Mouse (Mus musculus) liver, embryonic 16.5 days (tissue): Measurements from ENCODE around the gene Apol7a. TPM values are rescaled to one million over a fixed set of nuclear protein-coding genes. Genes with fewer than 3 reads are reported as not detected.

Source experiments
- ATAC-seq: fragments of 200-750 bp; cut with Nextera tagmentation; 2 replicates; pipeline ENCODE4 v1.8.0; 2017; ENCODE audit warnings: low read depth, mild to moderate bottlenecking, moderate number of reproducible peaks, moderate library complexity
- H3K27ac ChIP-seq: fragments of 300-500 bp; sonication (generic); 2 replicates; pipeline ENCODE4 v1.5.1; 2014; ENCODE audit warnings: mild to moderate bottlenecking, low read length
- H3K27me3 ChIP-seq: fragments of 300-500 bp; sonication (generic); 2 replicates; pipeline ENCODE4 v1.6.1; 2014; ENCODE audit warnings: low read depth, low read length, mixed read lengths; ENCODE audit not compliant: control insufficient read depth, insufficient read depth
- H3K36me3 ChIP-seq: fragments of 300-500 bp; sonication (generic); 2 replicates; pipeline ENCODE4 v1.6.1; 2014; ENCODE audit warnings: mild to moderate bottlenecking; ENCODE audit not compliant: control insufficient read depth, insufficient read depth
- H3K4me1 ChIP-seq: fragments of 300-500 bp; sonication (generic); 2 replicates; pipeline ENCODE4 v1.6.1; 2014; ENCODE audit warnings: low read depth, low read length, mixed read lengths; ENCODE audit not compliant: control insufficient read depth
- H3K4me2 ChIP-seq: fragments of 300-500 bp; sonication (generic); 2 replicates; pipeline ENCODE4 v1.6.1; 2014; ENCODE audit warnings: low read depth, low read length, mixed read lengths
- H3K4me3 ChIP-seq: fragments of 300-500 bp; sonication (generic); 2 replicates; pipeline ENCODE4 v1.5.1; 2014; ENCODE audit warnings: low read depth, mild to moderate bottlenecking, low read length
- H3K9ac ChIP-seq: fragments of 300-500 bp; sonication (generic); 2 replicates; pipeline ENCODE4 v1.6.1; 2014; ENCODE audit warnings: low read depth, low read length
- H3K9me3 ChIP-seq: fragments of 300-500 bp; sonication (generic); replicated peaks from 2 replicates; pipeline ENCODE4 v1.6.1; 2016; ENCODE audit warnings: low read length; ENCODE audit not compliant: control insufficient read depth
- WGBS: fragments of 180-500 bp; shearing (Covaris S2); extraction: QIAGEN DNeasy Blood & Tissue Kit; methylation state at CpG from one replicate; pipeline ENCODE4 v1.1.7; 2014; ENCODE audit not compliant: insufficient replicate concordance; 5-methylcytosine and 5-hydroxymethylcytosine counted together
- polyA plus RNA-seq: library from polyadenylated mRNA; unstranded; fragments of >200 nt; fragmentation: Nextera tagmentation; extraction: Ambion mirVana; gene quantifications from 2 replicates; pipeline ENCODE4 v1.2.1, GENCODE M21; 2015

Gene Apol7a
- polyA plus RNA-seq, 1 experiment from 2014 or later, result 7.3 TPM

GRCm38 (mm10) chr15:77366706-77367484, 32.0 kb downstream of the Apol7a start:
- WGBS, result 5% methylated on average over 26 of the region's 26 CpGs
- peak; percentile 53; the same call in 1 of the 2 replicates for ATAC-seq
- H3K9ac ChIP-seq, result no peak overlapping the region

GRCm38 (mm10) chr15:77365700-77366570, 33.0 kb downstream of the Apol7a start:
- Histone ChIP-seq H3K4me1 (no peaks in the 10 kb centered on the region), H3K27me3 (peaks cover 3% of the 10 kb centered on the region; the same call in 1 of the 2 replicates), H3K27ac (no peak overlapping the region), H3K36me3 (no peaks in the 10 kb centered on the region), H3K4me3 (no peak overlapping the region), H3K9me3 (no peaks in the 10 kb centered on the region), H3K9ac (no peak overlapping the region), H3K4me2 (no peak overlapping the region)
- no peak for ATAC-seq
- 47% methylated on average over 9 of the region's 9 CpGs for WGBS

More at GRCm38 (mm10) chr15:77366706-77367484, 32.0 kb downstream of the Apol7a start:
- Histone ChIP-seq H3K27me3 (peaks cover 3% of the 10 kb centered on the region; the same call in 1 of the 2 replicates), H3K9me3 (no peaks in the 10 kb centered on the region), H3K4me1 (no peaks in the 10 kb centered on the region), H3K27ac (peak overlapping the region; percentile 37), H3K4me2 (peak overlapping the region; percentile 41), H3K36me3 (no peaks in the 10 kb centered on the region), H3K4me3 (peak overlapping the region; percentile 13; the same call in 1 of the 2 replicates)

GRCm38 (mm10) chr15:77364026-77364425, 34.9 kb downstream of the Apol7a start:
- ATAC-seq, result no peak
- 40% methylated on average over 3 of the region's 3 CpGs for WGBS

GRCm38 (mm10) chr15:77363578-77363977, 35.3 kb downstream of the Apol7a start:
- no peak overlapping the region for H3K4me3 ChIP-seq
- H3K9me3 ChIP-seq, result no peaks in the 10 kb centered on the region
- H3K9ac ChIP-seq, result no peak overlapping the region
- peaks cover 6% of the 10 kb centered on the region for H3K27me3 ChIP-seq
- no peaks in the 10 kb centered on the region for H3K36me3 ChIP-seq
- H3K4me1 ChIP-seq, result no peaks in the 10 kb centered on the region
- no peak overlapping the region for H3K27ac ChIP-seq
- 49% methylated on average over 6 of the region's 6 CpGs for WGBS
- H3K4me2 ChIP-seq, result no peak overlapping the region
- ATAC-seq, result no peak

More at GRCm38 (mm10) chr15:77364026-77364425, 34.9 kb downstream of the Apol7a start:
- Histone ChIP-seq H3K4me2 (no peak overlapping the region), H3K27me3 (peaks cover 6% of the 10 kb centered on the region), H3K36me3 (no peaks in the 10 kb centered on the region), H3K4me3 (no peak overlapping the region), H3K9ac (no peak overlapping the region), H3K4me1 (no peaks in the 10 kb centered on the region), H3K9me3 (no peaks in the 10 kb centered on the region), H3K27ac (no peak overlapping the region)

GRCm38 (mm10) chr15:77362952-77363351, 36.0 kb downstream of the Apol7a start:
- H3K9ac ChIP-seq, result no peak overlapping the region
- 22% methylated on average over 5 of the region's 5 CpGs for WGBS
- no peaks in the 10 kb centered on the region; the same call in 1 of the 2 replicates for H3K4me1 ChIP-seq
- H3K4me3 ChIP-seq, result no peak overlapping the region
- ATAC-seq, result no peak
- H3K36me3 ChIP-seq, result no peaks in the 10 kb centered on the region
- H3K27ac ChIP-seq, result no peak overlapping the region
- H3K4me2 ChIP-seq, result no peak overlapping the region
- H3K9me3 ChIP-seq, result no peaks in the 10 kb centered on the region
- peaks cover 6% of the 10 kb centered on the region for H3K27me3 ChIP-seq

- no peak overlapping the region for H3K4me3 ChIP-seq
- H3K27ac ChIP-seq, result no peak overlapping the region
- WGBS, result 70% methylated on average over 8 of the region's 8 CpGs
Observed at GRCm38 (mm10) chr15:77359905-77360304, 39.0 kb downstream of the Apol7a start.

GRCm38 (mm10) chr15:77359486-77359885, 39.4 kb downstream of the Apol7a start:
- no peak for ATAC-seq
- H3K27me3 ChIP-seq, result peaks cover 3% of the 10 kb centered on the region; the same call in 1 of the 2 replicates
- no peak overlapping the region for H3K4me2 ChIP-seq
- H3K27ac ChIP-seq, result no peak overlapping the region
- H3K9ac ChIP-seq, result no peak overlapping the region
- no peaks in the 10 kb centered on the region for H3K9me3 ChIP-seq
- 52% methylated on average over 9 of the region's 9 CpGs for WGBS
- H3K4me1 ChIP-seq, result peaks cover 2% of the 10 kb centered on the region; the same call in 1 of the 2 replicates
- no peaks in the 10 kb centered on the region for H3K36me3 ChIP-seq
- H3K4me3 ChIP-seq, result no peak overlapping the region

More at GRCm38 (mm10) chr15:77359905-77360304, 39.0 kb downstream of the Apol7a start:
- Histone ChIP-seq H3K36me3 (no peaks in the 10 kb centered on the region), H3K9ac (no peak overlapping the region), H3K4me2 (no peak overlapping the region), H3K9me3 (no peaks in the 10 kb centered on the region), H3K27me3 (peaks cover 3% of the 10 kb centered on the region; the same call in 1 of the 2 replicates), H3K4me1 (no peaks in the 10 kb centered on the region; the same call in 1 of the 2 replicates)
- no peak for ATAC-seq

- Histone ChIP-seq H3K9me3 (no peaks in the 10 kb centered on the region), H3K9ac (no peak overlapping the region), H3K4me3 (no peak overlapping the region), H3K4me2 (no peak overlapping the region), H3K36me3 (no peaks in the 10 kb centered on the region), H3K27me3 (peaks cover 3% of the 10 kb centered on the region; the same call in 1 of the 2 replicates), H3K4me1 (peaks cover 2% of the 10 kb centered on the region; the same call in 1 of the 2 replicates), H3K27ac (no peak overlapping the region)
- no peak for ATAC-seq
- 39% methylated on average over 6 of the region's 6 CpGs for WGBS
Observed at GRCm38 (mm10) chr15:77359084-77359483, 39.8 kb downstream of the Apol7a start.
